Mouse (Mus musculus) right cerebral cortex, postnatal 4 days (tissue): ENCODE measurements around the gene Ntng1.
"Not testable (repeated sequence)": the region's sequence is repeated elsewhere in the genome, so short reads cannot be mapped to it uniquely, and the experiment has no call there.

ENCODE experiments used
- DNase-seq: peaks from one replicate; pipeline ENCODE4 v3.0.0-alpha.2; 2022

The Ntng1 gene

GRCm38 (mm10) chr3:109772120-109772519, 371.7 kb downstream of the Ntng1 start:
- DNase-seq, result no peak

GRCm38 (mm10) chr3:109766939-109767338, 376.9 kb downstream of the Ntng1 start:
- DNase-seq, result no peak

- DNase-seq, result no peak
These were observed 378.2 kb downstream of the Ntng1 start for GRCm38 (mm10) chr3:109765608-109766007.

GRCm38 (mm10) chr3:109765141-109765540, 378.7 kb downstream of the Ntng1 start:
- no peak for DNase-seq

GRCm38 (mm10) chr3:109756426-109756825, 387.4 kb downstream of the Ntng1 start:
- DNase-seq, result no peak

- not testable (repeated sequence) for DNase-seq
These were observed 396.2 kb downstream of the Ntng1 start for GRCm38 (mm10) chr3:109747593-109747992.

GRCm38 (mm10) chr3:109740466-109741102, 403.2 kb downstream of the Ntng1 start:
- no peak for DNase-seq

- peak; percentile 34 for DNase-seq
These were observed 411.3 kb downstream of the Ntng1 start for GRCm38 (mm10) chr3:109732327-109733182.

GRCm38 (mm10) chr3:109731592-109732230, 412.1 kb downstream of the Ntng1 start:
- DNase-seq, result no peak
